Mouse (Mus musculus) megakaryocyte-erythroid progenitor cell, adult 5-6 weeks (primary cell): ENCODE data around the gene Fat2. TPM values are rescaled to one million over a fixed set of nuclear protein-coding genes. Genes with fewer than 3 reads are reported as not detected.

Experiments
- ATAC-seq: replicated peaks from 2 replicates; pipeline ENCODE4 v1.8.0; 2016; ENCODE audit warnings: mild to moderate bottlenecking, inconsistent platforms; ENCODE audit not compliant: severe bottlenecking, poor library complexity, low FRiP score, low TSS enrichment
- total RNA-seq, 2 experiments: library from RNA; stranded (forward) in 1 of 2; stranded (reverse) in 1 of 2; fragments of 200-1000, 215-1000 nt in 1 of 2; fragments of >200 nt in 1 of 2; fragmentation: Nextera tagmentation in 1 of 2; gene quantifications; 2 replicates each; pipeline ENCODE4 v1.2.3; 2014 to 2017

Fat2 gene
- total RNA-seq, 2 experiments from 2014 or later, result not detected

DNA sequence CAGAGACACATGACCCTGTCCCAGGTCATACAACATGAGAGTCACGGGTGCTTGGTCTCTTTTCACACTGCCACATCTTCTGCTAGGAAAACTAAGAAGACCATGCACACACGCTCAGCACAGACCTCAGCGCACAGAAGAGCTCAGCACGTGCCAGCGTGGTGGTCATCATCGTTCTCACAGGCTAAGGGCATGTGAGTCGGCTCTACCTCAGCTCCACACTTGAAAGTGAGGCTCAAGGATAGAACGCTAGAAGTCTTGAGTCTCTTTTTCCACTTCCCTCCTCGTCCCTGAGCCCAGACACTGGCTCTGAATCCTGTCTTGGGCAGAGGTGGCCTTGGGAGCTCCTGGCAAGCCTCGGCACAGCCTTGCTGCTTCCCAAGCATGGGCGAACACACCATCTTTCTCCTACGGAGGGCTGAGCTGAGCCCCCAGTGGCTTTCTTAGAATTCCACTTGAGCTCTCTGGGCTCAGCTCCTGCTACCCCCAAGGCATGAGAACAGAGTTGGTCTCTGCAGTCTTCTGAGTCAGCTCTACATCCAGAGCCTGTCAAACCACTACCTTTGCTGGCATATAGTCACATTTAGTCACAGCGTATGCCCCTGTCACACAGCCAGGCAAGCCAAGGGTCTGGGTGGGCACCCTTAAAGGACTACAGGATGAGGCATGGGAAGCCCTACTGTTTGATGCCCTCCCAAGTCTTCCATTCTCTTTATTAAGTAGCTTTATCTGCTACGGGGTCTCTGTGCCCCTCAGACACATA, 869 bp downstream of the Fat2 start:
- no peak for ATAC-seq

DNA sequence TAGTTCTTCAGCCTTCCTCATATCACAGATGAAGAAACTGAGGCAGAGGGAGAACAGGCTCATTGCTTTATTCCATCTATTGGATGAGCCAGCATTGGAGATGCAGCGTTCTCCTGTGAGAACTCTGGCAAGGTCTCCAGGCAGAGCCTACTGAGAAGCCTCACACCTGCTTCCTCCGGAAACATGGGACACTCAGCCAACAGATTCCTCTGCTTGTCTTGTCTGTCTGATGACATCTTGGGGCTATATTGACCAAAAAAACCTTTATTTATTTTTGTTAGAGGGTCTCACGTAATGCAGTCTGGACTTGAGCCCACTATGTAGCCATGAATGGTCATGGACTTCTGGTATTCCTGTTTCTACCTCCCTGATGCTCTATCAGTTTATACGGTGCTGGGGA, 1.8 kb downstream of the Fat2 start:
- ATAC-seq, result no peak

DNA sequence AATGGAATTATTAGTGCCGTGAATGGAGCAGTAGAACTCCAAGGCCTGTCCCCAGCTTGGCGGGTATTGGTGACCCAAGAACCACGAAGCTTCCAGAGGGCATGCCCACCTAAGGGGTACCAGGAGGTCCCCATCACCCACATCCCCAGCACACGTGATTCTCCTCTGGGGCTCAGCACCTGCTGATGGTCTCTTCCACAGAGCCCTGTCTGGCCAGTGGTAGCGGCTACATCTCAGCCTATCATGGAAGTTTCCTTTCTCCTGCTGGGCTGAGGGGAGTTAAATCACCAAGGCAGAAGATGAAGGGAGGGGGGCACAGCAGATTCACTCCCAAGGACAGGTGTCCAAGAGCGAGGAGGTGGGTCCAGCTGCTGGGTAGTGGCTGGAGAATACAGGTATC, 2.3 kb downstream of the Fat2 start:
- ATAC-seq, result no peak

DNA sequence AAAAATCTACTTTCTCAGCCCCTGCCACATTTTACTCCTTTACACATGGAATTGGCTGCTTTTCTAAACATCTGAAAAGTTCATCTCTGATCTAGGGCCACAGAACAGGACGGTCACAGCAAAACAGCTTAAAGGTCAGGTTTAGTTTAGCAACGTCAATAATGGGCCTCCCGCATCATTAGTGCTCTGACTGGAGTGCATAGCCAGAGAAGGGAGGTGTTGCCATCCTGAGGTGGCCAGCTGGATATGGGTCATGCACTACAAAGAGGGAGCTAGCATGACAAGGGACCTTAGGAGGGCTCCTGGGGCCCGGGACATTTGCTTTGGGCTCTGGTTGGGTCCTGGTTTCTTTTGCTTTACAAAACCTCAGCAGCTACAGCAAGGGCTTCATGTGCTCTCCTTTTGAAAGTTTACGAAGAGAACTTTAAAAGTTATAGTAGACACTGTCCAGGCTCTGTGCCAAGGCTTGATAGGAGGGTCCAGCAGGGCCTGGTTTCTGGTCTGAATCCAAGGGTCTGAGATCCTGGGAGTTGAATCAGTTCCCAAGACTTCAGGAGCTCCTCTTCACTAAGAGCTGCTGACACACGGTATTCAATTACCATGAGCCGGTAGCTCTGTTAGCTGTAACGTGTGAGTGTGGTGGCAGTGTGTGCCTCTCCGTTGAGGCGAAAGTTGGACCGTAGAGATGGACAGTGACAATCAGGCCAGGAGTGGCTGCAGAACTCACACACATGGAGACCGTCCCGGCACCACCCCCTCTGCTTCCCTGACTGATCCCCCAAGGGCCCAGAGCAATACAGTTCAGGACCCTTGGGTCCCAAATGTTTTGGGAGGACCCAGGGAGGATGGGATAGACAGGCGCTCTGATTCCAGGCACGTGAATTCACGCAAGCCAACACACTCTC, 6.2 kb downstream of the Fat2 start:
- ATAC-seq, result no peak

DNA sequence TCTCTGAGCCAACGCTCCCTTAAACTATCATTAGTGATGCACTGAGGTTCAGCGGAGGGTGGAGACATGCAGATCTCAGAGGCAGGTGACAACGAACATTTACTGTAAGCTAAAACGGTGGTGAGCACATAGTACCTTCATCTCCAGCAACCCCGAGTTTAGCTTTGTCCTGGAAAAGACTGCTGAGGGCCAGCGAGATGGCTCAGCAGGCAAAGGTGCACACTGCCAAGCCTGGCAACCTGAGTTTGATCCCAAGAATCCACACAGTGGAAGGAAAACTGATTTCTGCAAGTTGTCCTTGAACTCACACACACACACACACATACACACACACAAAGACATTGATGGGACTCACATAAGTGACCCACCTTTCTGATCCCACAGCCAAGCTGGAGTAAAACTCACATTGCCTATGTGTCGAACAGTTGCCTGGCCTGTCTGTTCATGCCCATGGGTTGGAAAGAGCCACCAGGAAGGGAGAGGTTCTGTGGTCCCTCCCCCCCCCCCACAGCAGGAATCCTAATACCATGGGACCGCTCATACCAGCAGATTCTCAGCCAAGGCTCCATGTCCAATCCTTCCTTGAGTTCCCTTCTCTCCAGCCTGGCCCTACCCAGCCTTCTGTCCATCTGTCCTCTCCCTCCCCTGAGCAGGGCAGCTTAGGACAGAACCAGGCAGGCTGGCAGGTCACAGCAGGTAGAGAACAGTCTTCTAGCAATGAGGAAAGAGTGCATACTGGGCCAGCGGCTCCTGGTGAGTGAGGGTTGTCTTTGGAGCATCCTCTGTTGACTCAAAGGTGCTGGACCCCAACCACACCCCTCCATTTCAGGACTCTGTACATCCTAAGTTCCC, 8.6 kb downstream of the Fat2 start:
- no peak for ATAC-seq

DNA sequence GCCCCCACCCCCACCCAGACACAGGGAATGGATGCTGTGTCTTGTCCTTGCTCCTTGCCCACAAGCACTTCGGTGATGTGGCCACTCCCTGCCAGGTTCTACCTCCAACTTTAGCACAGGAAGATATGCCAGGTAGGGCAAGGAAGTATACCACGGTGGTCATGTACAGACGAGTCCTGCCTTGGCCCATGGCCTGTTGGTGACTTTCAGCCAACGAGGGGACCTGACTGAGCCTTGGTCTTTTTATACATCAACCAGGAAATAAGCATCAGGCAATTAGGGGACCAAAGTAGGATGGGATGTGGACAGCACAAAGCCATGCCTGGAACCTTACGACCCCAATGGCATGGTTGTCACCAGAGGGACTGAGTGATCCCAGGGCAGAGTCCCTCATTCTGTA, 9.3 kb downstream of the Fat2 start:
- no peak for ATAC-seq

DNA sequence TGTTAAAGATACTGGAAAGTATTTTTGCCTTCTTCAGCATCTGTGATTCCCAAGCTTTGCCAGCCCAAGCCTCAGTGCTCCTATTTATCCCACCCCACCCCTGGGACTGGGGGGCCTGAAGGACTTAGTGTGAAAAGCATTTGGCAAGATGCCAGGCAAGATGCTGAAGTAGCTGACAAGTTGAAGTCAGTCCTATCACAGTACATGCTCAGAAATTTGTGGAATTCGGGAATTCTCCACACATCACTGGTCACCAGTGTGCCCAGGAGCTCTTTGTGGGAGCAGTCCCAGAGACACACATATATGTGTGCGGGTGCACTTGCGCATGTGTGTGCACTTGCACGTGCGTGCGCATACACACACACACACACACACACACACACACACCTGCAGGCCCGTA, 10.2 kb downstream of the Fat2 start:
- no peak for ATAC-seq

DNA sequence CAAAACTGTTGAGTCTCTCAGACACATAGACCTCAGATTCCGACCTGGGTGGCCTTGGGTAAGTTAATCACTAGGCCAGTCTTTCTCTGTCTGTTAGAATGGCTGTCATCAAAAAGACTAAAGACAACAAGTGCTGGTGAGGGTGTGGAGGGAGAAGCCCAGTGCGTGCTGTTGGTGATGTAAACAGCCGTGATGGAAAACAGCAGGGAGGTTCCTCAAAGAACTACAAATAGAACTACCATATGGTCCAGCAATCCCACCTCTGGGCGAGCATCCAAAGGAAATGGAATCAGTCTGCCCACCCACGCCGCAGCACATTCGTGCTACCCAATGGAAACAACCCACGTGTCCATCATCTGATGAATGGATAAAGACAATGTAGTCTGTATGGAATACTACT, 12.5 kb downstream of the Fat2 start:
- no peak for ATAC-seq

DNA sequence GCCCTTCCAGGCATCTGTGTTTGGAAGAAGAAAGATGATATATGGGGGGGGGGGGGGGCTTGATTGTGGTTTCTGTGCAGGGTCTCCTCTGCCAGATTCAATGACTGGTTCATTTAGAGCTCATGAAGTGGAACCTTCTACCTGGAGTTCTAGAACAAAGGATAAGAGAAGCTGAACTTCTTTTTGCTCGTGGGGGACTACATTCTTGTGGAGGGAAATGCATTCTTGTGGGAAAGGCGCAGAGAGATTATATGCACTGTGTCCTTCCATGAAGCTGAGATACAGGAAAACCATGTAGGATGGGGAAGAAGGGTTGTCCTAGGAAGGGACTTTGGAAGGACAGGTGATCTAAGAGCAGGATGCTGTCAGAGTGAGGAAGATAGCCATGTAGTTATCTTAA, 15.4 kb downstream of the Fat2 start:
- ATAC-seq, result no peak

DNA sequence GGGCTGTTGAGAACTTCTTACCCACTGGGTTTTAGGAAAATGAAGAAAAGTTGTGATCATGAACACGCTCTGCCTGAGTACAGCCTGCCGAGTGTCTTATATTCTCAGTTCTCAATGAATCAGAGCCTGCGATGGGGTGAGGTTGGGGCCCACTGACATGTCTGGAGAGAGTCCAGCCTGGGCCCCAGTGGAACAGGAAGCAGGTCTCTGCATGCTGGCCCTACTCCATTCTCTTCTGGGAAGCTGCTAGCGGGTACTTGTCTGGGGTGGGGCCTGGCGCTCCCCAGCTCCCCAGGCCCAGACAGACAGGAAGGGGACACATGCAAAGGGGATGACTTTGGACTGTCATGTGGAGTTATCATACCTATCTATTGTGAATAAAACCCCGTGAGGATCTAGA, 20.4 kb downstream of the Fat2 start:
- ATAC-seq, result no peak

DNA sequence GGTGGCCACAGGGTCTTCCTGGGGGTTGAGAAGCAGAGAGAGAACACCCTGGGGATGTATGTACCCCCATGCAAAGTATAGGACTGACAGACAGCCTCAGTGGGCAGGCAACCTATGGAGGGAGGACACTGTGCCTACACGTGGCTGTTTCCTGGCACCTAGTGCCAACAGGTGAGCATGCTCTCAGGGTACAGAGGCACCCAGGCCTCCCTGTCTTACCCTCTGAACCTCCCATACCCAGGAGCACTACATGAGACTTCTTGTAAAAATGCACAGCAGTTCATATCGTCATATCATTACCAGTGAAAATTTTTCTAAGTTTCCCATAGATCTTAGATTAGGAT, 21.7 kb downstream of the Fat2 start:
- ATAC-seq, result no peak

DNA sequence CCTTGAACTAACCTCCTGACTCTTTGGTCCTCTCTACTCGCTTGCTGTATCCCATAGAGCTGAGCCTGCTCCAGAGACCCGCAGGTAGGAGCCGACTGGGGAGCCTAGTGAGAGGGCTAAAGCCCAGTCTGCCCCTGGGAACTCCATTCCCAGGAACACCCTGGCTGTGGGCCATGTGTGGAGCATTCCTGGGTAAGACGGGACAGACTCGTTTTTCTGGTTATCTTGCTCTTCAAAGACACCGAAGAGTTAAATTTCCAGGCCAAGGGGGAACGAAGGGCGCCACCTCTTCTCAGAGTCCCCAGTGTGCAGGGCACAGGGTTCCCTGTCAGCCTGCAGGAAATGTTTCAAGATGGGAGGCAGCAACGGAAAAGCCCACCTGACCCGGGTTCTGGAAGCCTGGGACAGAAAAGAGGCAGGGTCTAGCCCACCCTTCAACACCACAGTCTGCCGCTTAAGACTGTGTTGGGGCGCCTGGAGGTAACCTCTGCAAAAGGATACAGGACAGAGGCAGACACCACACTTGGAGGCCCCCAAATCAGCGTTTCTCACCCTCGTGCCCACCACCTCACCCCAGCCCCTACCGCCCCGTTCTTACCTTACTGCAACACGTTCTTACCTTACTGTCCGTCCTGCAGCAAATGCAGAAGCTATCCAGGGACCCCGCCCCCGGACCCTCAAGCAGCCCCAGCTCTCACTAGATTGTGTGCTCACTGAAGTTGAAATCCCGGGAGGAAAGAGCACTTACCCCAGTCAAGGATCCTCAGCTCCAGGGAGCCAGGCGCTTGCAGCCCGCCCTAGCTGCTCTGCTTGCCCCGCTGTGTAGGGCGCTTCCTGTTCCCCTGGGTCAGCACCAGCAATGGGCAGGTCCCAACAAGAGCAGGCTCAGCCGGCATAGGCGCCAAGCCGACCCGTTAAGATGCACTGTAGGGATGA, 22.3 kb downstream of the Fat2 start:
- ATAC-seq, result no peak

DNA sequence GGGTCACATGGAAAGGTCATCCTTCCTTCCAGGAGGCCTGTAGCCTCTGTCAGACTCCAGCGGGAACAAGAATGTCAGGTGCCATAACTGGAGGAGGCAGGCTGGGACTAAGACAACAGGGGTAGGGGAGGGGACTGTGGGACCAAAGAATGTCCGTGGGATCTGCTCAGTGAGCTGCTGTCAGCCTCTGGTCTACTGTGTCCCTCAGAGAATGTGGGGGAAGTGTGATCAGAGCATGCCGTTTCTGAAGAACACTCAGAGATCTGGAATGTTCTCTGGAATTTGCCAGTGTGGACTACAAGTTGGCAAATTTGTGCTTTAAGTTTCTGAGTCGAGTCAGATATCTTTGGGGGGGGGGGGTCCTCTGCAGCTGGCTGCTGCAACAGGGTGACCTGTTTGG, 34.0 kb downstream of the Fat2 start:
- no peak for ATAC-seq

DNA sequence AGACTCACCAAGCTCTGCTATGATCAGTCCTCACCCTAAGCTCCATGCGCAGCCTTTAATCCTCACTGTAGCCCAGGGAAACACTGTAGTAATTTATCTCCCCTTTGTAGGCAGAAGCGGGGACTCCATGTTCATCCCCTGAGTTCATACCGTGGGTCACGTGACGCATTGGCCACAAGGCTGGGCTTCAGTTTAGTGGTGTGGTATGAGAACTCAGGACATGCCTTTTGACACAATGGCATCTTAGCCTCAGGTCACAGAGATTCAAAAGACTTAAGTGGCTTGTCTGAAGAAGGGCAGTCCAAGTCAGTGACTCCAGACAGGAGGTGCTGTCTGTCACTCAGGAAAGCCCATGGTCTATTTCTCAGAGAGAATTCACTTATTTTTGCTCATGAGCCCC, 43.2 kb downstream of the Fat2 start:
- ATAC-seq, result no peak

DNA sequence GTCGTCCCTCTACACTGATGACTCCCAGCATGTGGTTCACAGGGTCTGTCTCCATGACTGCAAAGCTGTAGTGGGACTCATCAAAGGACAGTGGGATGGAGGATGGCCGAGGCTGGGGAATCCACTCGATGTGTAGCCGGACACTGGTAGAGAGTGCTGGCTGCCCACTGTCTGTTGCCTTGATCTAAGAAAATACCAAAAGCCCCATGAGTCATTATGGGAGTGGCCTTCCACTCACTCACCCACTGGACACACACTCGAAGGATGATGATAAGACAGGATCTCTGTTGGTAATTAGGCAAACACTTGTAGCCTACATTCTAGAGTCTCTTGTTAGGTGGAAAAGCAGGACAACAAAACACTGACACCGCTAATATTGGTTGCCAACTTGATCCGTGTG, 44.5 kb downstream of the Fat2 start:
- no peak for ATAC-seq

DNA sequence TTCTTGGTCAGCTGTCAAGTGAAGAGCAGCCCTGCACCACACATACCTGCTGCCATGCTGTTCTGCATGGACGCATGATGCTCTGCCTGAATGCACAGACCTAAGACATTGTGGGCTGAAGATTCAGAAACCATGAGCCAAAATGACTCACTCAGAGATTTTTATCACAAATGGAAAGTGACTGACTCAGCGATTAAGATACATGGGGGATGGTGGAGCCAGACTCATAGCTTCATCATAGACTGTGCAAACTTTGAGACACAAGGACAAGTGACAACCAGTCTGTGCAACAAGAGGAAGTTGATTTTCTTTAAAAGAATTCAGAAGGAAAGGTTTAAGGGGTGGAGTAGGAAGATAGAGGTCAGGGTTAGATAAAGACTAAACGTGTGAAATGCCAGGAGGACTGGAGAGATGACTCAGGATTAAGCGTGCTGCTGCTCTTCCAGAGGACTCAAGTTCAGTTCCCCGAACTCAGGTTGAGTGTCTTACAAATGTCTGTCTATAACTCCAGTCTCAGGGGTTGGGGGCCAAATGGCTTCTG, 46.4 kb downstream of the Fat2 start:
- ATAC-seq, result no peak

DNA sequence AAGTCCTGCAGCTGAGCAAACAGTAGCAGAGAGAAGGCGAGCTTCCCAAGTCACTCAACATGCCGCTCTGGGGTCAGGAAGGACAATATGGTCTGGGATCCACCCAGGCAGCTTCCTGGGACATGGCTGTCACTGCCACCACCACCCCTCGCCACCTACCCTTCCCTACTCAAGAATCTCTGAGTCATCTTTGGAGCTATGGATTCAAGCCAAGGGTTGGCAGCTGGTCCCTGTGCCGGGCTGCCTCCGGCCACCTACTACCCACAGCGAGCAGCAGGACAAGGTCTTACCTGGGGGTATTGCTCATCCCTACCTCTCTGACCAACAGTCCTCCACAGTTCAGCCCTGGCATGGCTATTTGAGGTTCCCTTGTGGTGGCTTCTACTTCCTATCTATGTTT, 61.6 kb downstream of the Fat2 start:
- ATAC-seq, result no peak

DNA sequence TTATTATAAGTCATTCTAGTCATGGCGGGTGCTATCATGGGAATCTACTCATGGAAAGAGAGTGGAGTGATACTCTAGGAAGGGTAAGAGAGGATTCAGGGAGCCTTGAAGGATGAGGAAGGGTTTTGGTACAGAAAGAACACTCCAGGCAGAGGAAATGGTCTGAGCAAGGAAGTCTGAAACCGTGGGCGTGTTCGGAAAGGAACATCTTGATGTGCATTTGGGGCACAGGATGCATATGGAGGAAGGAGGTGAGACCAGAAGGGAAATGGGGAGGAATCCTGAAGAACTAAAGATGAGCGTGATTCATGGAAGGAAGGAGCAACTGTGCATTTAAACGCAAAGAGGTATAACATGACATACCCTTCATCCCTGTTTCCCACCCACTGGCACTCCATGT, 67.8 kb downstream of the Fat2 start:
- no peak for ATAC-seq

DNA sequence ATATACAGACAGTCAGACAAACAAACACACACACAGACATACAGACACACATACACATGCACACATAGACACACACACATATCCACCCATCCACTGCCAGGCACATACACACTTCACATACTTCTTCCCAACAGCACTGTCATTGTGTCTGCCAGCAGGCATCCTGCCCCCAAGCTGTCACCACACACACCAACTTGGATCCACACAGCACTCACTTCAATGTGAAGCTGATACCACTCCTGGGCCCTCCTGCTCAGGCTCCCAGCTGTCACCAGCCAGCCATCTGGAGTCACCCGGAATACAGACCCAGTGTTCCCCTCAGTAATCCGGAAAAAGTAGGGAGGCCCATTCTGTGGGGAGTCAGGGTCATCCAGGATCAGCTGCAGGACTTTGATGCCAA, 70.7 kb downstream of the Fat2 start:
- ATAC-seq, result no peak
